Mouse (Mus musculus) stomach, postnatal 0 days (tissue): ENCODE data around the gene Gse1.

Experiments used
- CTCF ChIP-seq: IDR thresholded peaks from 2 replicates; pipeline ENCODE4 v1.5.1; 2016; ENCODE audit warnings: antibody characterized with exemption, low read depth, mild to moderate bottlenecking, moderate library complexity
- EP300 ChIP-seq: optimal IDR thresholded peaks from 2 replicates; pipeline ENCODE3; 2016; ENCODE audit warnings: antibody characterized with exemption

DNA sequence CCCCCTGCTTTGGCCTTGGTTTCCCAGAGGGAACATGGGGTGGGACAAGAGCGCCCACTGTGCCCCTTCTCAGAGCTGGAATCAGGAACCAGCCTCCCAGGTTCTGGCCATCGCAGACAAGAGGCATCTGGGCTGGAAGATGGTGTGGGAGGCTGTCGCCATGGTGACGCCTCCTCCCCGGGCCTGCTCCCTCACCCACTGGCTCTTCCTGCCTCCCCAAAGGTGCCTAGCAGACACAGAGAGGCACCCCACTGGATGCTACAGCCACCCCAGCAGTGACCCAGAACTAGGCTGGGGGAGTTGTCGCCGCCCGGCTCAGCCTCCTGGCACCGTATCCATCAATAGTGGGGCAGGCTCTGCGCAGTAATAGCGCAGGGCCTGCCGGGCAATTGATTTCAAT, 212.5 kb downstream of the Gse1 start:
- TF ChIP-seq CTCF (no peak), EP300 (no peak)
